Mouse (Mus musculus) E14TG2a.4 (cell line): ENCODE measurements around the gene Slc7a1.

Experiments
- CTCF ChIP-seq: conservative IDR thresholded peaks from 2 replicates; pipeline ENCODE4 v1.5.1; 2014; ENCODE audit warnings: low read length
- NANOG ChIP-seq: IDR thresholded peaks from 2 replicates; pipeline ENCODE4 v1.6.1; 2014; ENCODE audit warnings: borderline replicate concordance, low read length, mixed read lengths

DNA sequence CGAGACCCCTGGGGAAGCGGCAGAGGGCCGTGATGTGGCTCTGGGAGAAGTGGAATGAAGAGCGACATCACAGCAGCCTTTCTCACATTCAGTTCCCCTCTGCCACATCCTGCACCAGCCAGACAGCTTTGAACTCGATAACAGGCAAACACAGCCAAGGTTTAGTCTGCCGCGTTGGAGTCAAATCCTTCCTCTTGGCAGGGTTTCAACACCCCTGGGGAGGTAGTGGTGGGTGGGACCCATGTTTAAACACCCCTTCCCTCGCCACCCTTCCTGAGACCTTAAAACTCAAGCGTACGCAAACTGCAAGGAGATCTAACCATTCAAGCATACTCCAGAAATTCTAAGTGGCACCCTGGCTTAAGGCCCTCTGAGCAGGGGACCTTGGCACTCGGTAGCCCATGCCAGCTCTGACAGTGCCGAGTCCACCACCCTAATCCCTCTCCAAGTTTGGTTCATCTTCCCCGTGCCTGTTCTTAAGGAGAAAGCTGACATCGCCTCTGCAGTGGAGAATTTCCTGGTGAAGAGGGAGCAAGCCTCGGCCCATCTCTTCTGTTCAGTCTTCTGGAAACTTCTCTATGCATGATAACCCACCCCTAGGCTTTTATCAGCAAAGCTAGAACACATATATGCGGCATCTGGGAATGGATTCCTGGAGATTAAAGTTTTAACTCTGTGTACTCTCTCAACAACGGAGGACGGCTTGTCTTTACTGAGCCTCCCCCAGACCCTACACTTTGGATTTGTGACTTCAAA is 11.3 kb downstream of the Slc7a1 start:
- TF ChIP-seq CTCF = no peak
- no peak for TF ChIP-seq NANOG
